ENCODE assay signal across 12 mouse cellular contexts in genomic region chr9:78478009-78478605, GRCm38 (mm10). TPM values are rescaled to one million over a fixed set of nuclear protein-coding genes. Genes with fewer than 3 reads are reported as not detected.
DNase-seq lines count a peak whose midpoint lies in the region; ATAC-seq and TF ChIP-seq lines count a peak whose summit lies in the region.
"Not testable (repeated sequence)": the region's sequence is repeated elsewhere in the genome, so short reads cannot be mapped to it uniquely, and the experiment has no call there.
"Had no signal": no experiment of that assay in that cellular context is flagged by ENCODE, and none has a peak within 500 bp of the region (broad histone marks: within the 10 kb centered on the region; RNA-seq: fewer than 3 reads in every experiment).

No protein-coding gene starts in this region.

- WGBS in embryonic facial prominence, embryonic 13.5 days = 53% methylated on average over 1 of the region's 1 CpGs
- 70% methylated on average over 1 of the region's 1 CpGs for WGBS in heart, embryonic 11.5 days (ENCODE audit: insufficient replicate concordance)
- WGBS in hindbrain, embryonic 15.5 days = 63% methylated on average over 1 of the region's 1 CpGs
- WGBS in limb, embryonic 10.5 days = 64% methylated on average over 1 of the region's 1 CpGs
- WGBS in liver, postnatal 0 days (ENCODE audit: insufficient replicate concordance) = 70% methylated on average over 1 of the region's 1 CpGs
- 60% methylated on average over 1 of the region's 1 CpGs for WGBS in midbrain, embryonic 16.5 days

- H3K4me2 ChIP-seq in embryonic facial prominence, embryonic 13.5 days = peak overlapping the region; percentile 21
- H3K4me2 ChIP-seq in heart, embryonic 11.5 days = 0 out of 2 replicates have a peak overlapping the region, but pooled peaks have one; percentile 6
- H3K4me2 ChIP-seq in hindbrain, embryonic 15.5 days = peak overlapping the region; percentile 28
- not testable (repeated sequence) for H3K4me2 ChIP-seq in liver, postnatal 0 days (ENCODE audit: low read depth, low read length)
- peak overlapping the region; percentile 35; the same call in 1 of the 2 replicates for H3K4me2 ChIP-seq in midbrain, embryonic 16.5 days (ENCODE audit: low read length)

- H3K9me3 ChIP-seq in ES-E14 (ENCODE audit: control insufficient read depth, insufficient read depth, low read depth, low read length); embryonic facial prominence, embryonic 13.5 days; heart, embryonic 11.5 days (replicated peaks; ENCODE audit: control insufficient read depth, low read length); hindbrain, embryonic 15.5 days; limb, embryonic 10.5 days (replicated peaks); liver, postnatal 0 days (ENCODE audit: low read length); midbrain, embryonic 16.5 days (replicated peaks; ENCODE audit: control insufficient read depth, low read length, poor library complexity, severe bottlenecking): not testable (repeated sequence)

- DNase-seq in ES-E14 (ENCODE audit: low read depth, low spot score); limb, embryonic 10.5 days (ENCODE audit: low spot score); liver, postnatal 0 days: not testable (repeated sequence)

- TF ChIP-seq CTCF in liver, postnatal 0 days (IDR thresholded peaks at IDR 0.05; ENCODE audit: low read depth) = not testable (repeated sequence)

- H3K9ac ChIP-seq in ES-E14 (ENCODE audit: insufficient read depth, low read depth, low read length, poor library complexity, severe bottlenecking) = peak overlapping the region; percentile 1; the same call in 1 of the 2 replicates
- not testable (repeated sequence) for H3K9ac ChIP-seq in embryonic facial prominence, embryonic 13.5 days; heart, embryonic 11.5 days (ENCODE audit: low read depth, low read length); hindbrain, embryonic 15.5 days; liver, postnatal 0 days (replicated peaks); midbrain, embryonic 16.5 days (ENCODE audit: low read depth, low read length)

- in situ Hi-C loops in ES-E14 (cut with MboI; ENCODE audit: low sequenced_read_pairs in 2 of 2, unreplicated experiment in 2 of 2) = not testable (repeated sequence)

- not testable (repeated sequence) for TF ChIP-seq EP300 in liver, postnatal 0 days (IDR thresholded peaks at IDR 0.05; ENCODE audit: low read depth)

- H3K27ac ChIP-seq in ES-E14 (ENCODE audit: insufficient read depth, low read depth, low read length, poor library complexity, severe bottlenecking); embryonic facial prominence, embryonic 13.5 days; hindbrain, embryonic 15.5 days (replicated peaks); limb, embryonic 10.5 days: not testable (repeated sequence)
- H3K27ac ChIP-seq in heart, embryonic 11.5 days (ENCODE audit: low read depth, low read length) = 0 out of 2 replicates have a peak overlapping the region, but pooled peaks have one; percentile 25
- 0 out of 2 replicates have a peak overlapping the region, but pooled peaks have one; percentile 16 for H3K27ac ChIP-seq in liver, postnatal 0 days (ENCODE audit: low read depth)
- H3K27ac ChIP-seq in midbrain, embryonic 16.5 days (ENCODE audit: low read length) = 0 out of 2 replicates have a peak overlapping the region, but pooled peaks have one; percentile 46

- peak overlapping the region in 1 of 2 experiments; percentile 8; a peak in 2 of 4 replicates for H3K4me3 ChIP-seq in ES-E14 (ENCODE audit: insufficient read depth in 1 of 2, low read depth in 1 of 2, low read length in 2 of 2, poor library complexity in 1 of 2, severe bottlenecking in 1 of 2)
- H3K4me3 ChIP-seq in embryonic facial prominence, embryonic 13.5 days = peak overlapping the region; percentile 4; the same call in 1 of the 2 replicates
- H3K4me3 ChIP-seq in heart, embryonic 11.5 days (ENCODE audit: low read depth, low read length); liver, postnatal 0 days (ENCODE audit: low read depth, low read length); midbrain, embryonic 16.5 days (ENCODE audit: low read depth, low read length): not testable (repeated sequence)
- 0 out of 2 replicates have a peak overlapping the region, but pooled peaks have one; percentile 5 for H3K4me3 ChIP-seq in hindbrain, embryonic 15.5 days
- H3K4me3 ChIP-seq in limb, embryonic 10.5 days = peak overlapping the region; percentile 19; the same call in 1 of the 2 replicates

- not testable (repeated sequence) for H3K27me3 ChIP-seq in embryonic facial prominence, embryonic 13.5 days; heart, embryonic 11.5 days (ENCODE audit: control insufficient read depth, insufficient read depth, low read length); hindbrain, embryonic 15.5 days; limb, embryonic 10.5 days (ENCODE audit: low read depth, poor library complexity, severe bottlenecking); liver, postnatal 0 days (ENCODE audit: insufficient read depth, low read length); midbrain, embryonic 16.5 days (ENCODE audit: control insufficient read depth, insufficient read depth, low read depth, low read length)

- H3K36me3 ChIP-seq in ES-E14 (ENCODE audit: control insufficient read depth, insufficient read depth, low read length, poor library complexity, severe bottlenecking) = peaks cover 40% of the 10 kb centered on the region
- H3K36me3 ChIP-seq in embryonic facial prominence, embryonic 13.5 days = peaks cover 48% of the 10 kb centered on the region
- peaks cover 28% of the 10 kb centered on the region for H3K36me3 ChIP-seq in heart, embryonic 11.5 days (ENCODE audit: control insufficient read depth, insufficient read depth, low read length)
- peaks cover 44% of the 10 kb centered on the region for H3K36me3 ChIP-seq in hindbrain, embryonic 15.5 days
- peaks cover 65% of the 10 kb centered on the region for H3K36me3 ChIP-seq in limb, embryonic 10.5 days
- H3K36me3 ChIP-seq in liver, postnatal 0 days (replicated peaks; ENCODE audit: insufficient read depth, low read length) = peaks cover 47% of the 10 kb centered on the region
- peaks cover 31% of the 10 kb centered on the region for H3K36me3 ChIP-seq in midbrain, embryonic 16.5 days (ENCODE audit: control insufficient read depth, insufficient read depth, low read length)

- not testable (repeated sequence) for H3K4me1 ChIP-seq in ES-E14 (ENCODE audit: control insufficient read depth in 2 of 2, insufficient read depth in 2 of 2, low read length in 2 of 2, poor library complexity in 1 of 2); heart, embryonic 11.5 days (ENCODE audit: control insufficient read depth, insufficient read depth, low read length); liver, postnatal 0 days (ENCODE audit: insufficient read depth)
- peaks cover 14% of the 10 kb centered on the region for H3K4me1 ChIP-seq in embryonic facial prominence, embryonic 13.5 days
- H3K4me1 ChIP-seq in hindbrain, embryonic 15.5 days (replicated peaks) = peaks cover 39% of the 10 kb centered on the region
- H3K4me1 ChIP-seq in limb, embryonic 10.5 days = peaks cover 10% of the 10 kb centered on the region
- peaks cover 33% of the 10 kb centered on the region for H3K4me1 ChIP-seq in midbrain, embryonic 16.5 days (ENCODE audit: control insufficient read depth, insufficient read depth, low read length)

- ATAC-seq in embryonic facial prominence, embryonic 13.5 days (ENCODE audit: insufficient number of reproducible peaks, insufficient read depth, low FRiP score, low TSS enrichment, low read depth); heart, embryonic 11.5 days (replicated peaks; ENCODE audit: insufficient number of reproducible peaks, low FRiP score, low TSS enrichment); hindbrain, embryonic 15.5 days (ENCODE audit: low FRiP score, low read depth); liver, postnatal 0 days; midbrain, embryonic 16.5 days: not testable (repeated sequence)

RNA-seq across cellular contexts. Expression of gene Eef1a1, which starts 10.8 kb away (rescaled TPM):
- total RNA-seq in ES-E14 (2012; rRNA removed) = 10,022 and 10,869 TPM in 2 replicates
- 5,425 and 5,472 TPM in 2 replicates for polyA plus RNA-seq in embryonic facial prominence, embryonic 13.5 days (2015; fragmentation: Nextera tagmentation; extraction: Ambion mirVana)
- polyA plus RNA-seq in heart, embryonic 11.5 days (2014; fragmentation: Nextera tagmentation; extraction: Ambion mirVana) = 3,731 and 3,838 TPM in 2 replicates
- 2,946 and 3,077 TPM in 2 replicates for polyA plus RNA-seq in hindbrain, embryonic 15.5 days (2015; fragmentation: Nextera tagmentation; extraction: Ambion mirVana)
- polyA plus RNA-seq in limb, embryonic 10.5 days (2016; fragmentation: Nextera tagmentation; extraction: Ambion mirVana) = 3,854 and 3,970 TPM in 2 replicates
- polyA plus RNA-seq in liver, postnatal 0 days (2015; fragmentation: Nextera tagmentation; extraction: Ambion mirVana) = 1,946 and 1,972 TPM in 2 replicates
- 2,998 and 3,109 TPM in 2 replicates for polyA plus RNA-seq in midbrain, embryonic 16.5 days (2015; fragmentation: Nextera tagmentation; extraction: Ambion mirVana)

RNA-seq across cellular contexts. Expression of gene Gm17324, which starts 29.5 kb away (rescaled TPM):
- total RNA-seq in ES-E14 (2012; rRNA removed) = 0.45 and 1.6 TPM in 2 replicates
- 0.41 and 0.80 TPM in 2 replicates for polyA plus RNA-seq in embryonic facial prominence, embryonic 13.5 days (2015; fragmentation: Nextera tagmentation; extraction: Ambion mirVana)
- polyA plus RNA-seq in heart, embryonic 11.5 days (2014; fragmentation: Nextera tagmentation; extraction: Ambion mirVana) = 0.46 TPM in 1 of 2 replicates, not detected in the other
- polyA plus RNA-seq in hindbrain, embryonic 15.5 days (2015; fragmentation: Nextera tagmentation; extraction: Ambion mirVana) = 1.9 and 2.9 TPM in 2 replicates
- polyA plus RNA-seq in limb, embryonic 10.5 days (2016; fragmentation: Nextera tagmentation; extraction: Ambion mirVana) = 0.73 and 1.2 TPM in 2 replicates
- 0.70 and 0.75 TPM in 2 replicates for polyA plus RNA-seq in liver, postnatal 0 days (2015; fragmentation: Nextera tagmentation; extraction: Ambion mirVana)
- 1.7 and 2.1 TPM in 2 replicates for polyA plus RNA-seq in midbrain, embryonic 16.5 days (2015; fragmentation: Nextera tagmentation; extraction: Ambion mirVana)
- total RNA-seq: adrenal gland, adult 18-20 months; gastrocnemius, postnatal 36 days; heart, postnatal 25 days had no signal
- polyA plus RNA-seq: large intestine, adult 2 months; spleen, adult 2 months had no signal

RNA-seq across cellular contexts. Expression of gene Mto1, which starts 30.1 kb away (rescaled TPM):
- total RNA-seq in ES-E14 (2012; rRNA removed) = 31.3 and 44.8 TPM in 2 replicates
- 22.4 and 23.9 TPM in 2 replicates for polyA plus RNA-seq in embryonic facial prominence, embryonic 13.5 days (2015; fragmentation: Nextera tagmentation; extraction: Ambion mirVana)
- polyA plus RNA-seq in heart, embryonic 11.5 days (2014; fragmentation: Nextera tagmentation; extraction: Ambion mirVana) = 27.6 and 28.2 TPM in 2 replicates
- 28.6 and 30.5 TPM in 2 replicates for polyA plus RNA-seq in hindbrain, embryonic 15.5 days (2015; fragmentation: Nextera tagmentation; extraction: Ambion mirVana)
- 23.8 and 25.9 TPM in 2 replicates for polyA plus RNA-seq in limb, embryonic 10.5 days (2016; fragmentation: Nextera tagmentation; extraction: Ambion mirVana)
- polyA plus RNA-seq in liver, postnatal 0 days (2015; fragmentation: Nextera tagmentation; extraction: Ambion mirVana) = 10.9 and 11.5 TPM in 2 replicates
- 27.9 and 29.3 TPM in 2 replicates for polyA plus RNA-seq in midbrain, embryonic 16.5 days (2015; fragmentation: Nextera tagmentation; extraction: Ambion mirVana)

RNA-seq across cellular contexts. Expression of gene Cgas, which starts 35.1 kb away (rescaled TPM):
- total RNA-seq in ES-E14 (2012; rRNA removed) = 0.90 and 1.7 TPM in 2 replicates
- 1.7 and 2.3 TPM in 2 replicates for polyA plus RNA-seq in embryonic facial prominence, embryonic 13.5 days (2015; fragmentation: Nextera tagmentation; extraction: Ambion mirVana)
- 0.44 and 0.72 TPM in 2 replicates for polyA plus RNA-seq in heart, embryonic 11.5 days (2014; fragmentation: Nextera tagmentation; extraction: Ambion mirVana)
- 0.58 and 0.80 TPM in 2 replicates for polyA plus RNA-seq in hindbrain, embryonic 15.5 days (2015; fragmentation: Nextera tagmentation; extraction: Ambion mirVana)
- 0.34 and 0.45 TPM in 2 replicates for polyA plus RNA-seq in limb, embryonic 10.5 days (2016; fragmentation: Nextera tagmentation; extraction: Ambion mirVana)
- 0.85 and 0.92 TPM in 2 replicates for polyA plus RNA-seq in liver, postnatal 0 days (2015; fragmentation: Nextera tagmentation; extraction: Ambion mirVana)
- 0.53 and 0.74 TPM in 2 replicates for polyA plus RNA-seq in midbrain, embryonic 16.5 days (2015; fragmentation: Nextera tagmentation; extraction: Ambion mirVana)
